Mouse (Mus musculus) liver, embryonic 18 days (tissue): Measurements from ENCODE around the gene Ap1m1. TPM values are rescaled to one million over a fixed set of nuclear protein-coding genes. Genes with fewer than 3 reads are reported as not detected.

ENCODE experiments used
- polyA plus RNA-seq: library from polyadenylated mRNA; depleted of rRNA; stranded (reverse); fragments of >200 nt; gene quantifications from 2 replicates; pipeline ENCODE4 v1.2.3, GENCODE M21; 2012; rRNA removed

Gene Ap1m1
- 33.5 and 36.0 TPM in 2 replicates for polyA plus RNA-seq

DNA sequence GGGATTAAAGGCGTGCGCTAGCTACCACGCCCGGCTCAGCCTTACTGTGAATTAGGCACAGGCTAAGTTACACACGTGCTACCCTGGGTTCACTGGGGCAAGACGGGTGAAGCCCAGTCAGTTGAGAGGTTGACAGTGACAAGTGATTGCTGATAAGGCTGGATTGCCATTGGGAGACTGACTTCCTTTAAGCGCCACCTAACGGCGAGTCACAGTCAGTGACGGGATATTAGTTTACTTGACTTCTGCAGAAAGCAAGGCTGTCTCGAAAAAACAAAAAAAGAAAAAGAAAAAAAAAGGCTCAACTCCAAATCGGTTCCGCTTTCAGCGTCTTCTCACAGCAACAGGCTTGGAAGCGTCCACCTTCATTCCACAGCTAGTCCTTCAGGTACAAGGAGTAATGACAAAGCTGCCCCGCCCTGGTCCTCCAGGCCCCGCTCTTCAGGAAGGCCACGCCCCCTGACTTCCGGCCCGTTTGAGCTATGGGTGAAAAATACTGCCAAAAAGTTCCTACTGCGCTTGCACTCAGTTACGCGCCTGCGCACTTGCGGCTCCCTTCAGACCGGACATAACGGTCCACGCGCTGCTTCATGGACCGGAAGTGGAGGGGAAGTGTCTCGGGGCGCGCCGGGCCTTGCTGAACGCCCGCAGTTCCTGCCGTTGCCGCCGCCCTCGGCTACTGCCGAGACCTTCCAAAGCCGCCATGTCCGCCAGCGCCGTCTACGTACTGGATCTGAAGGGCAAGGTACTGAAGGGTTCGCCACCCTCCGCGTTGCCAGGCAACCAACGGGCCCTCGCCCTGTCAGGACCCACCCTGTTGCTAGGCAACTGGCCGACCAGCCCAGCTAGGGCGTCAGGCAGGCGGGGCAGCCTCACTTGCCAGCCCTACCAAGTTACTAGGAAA lies at the start of gene Ap1m1:
Gene Ap1m1, plus strand, starts transcription at position 520 of the 904 bp plus-strand sequence.

DNA sequence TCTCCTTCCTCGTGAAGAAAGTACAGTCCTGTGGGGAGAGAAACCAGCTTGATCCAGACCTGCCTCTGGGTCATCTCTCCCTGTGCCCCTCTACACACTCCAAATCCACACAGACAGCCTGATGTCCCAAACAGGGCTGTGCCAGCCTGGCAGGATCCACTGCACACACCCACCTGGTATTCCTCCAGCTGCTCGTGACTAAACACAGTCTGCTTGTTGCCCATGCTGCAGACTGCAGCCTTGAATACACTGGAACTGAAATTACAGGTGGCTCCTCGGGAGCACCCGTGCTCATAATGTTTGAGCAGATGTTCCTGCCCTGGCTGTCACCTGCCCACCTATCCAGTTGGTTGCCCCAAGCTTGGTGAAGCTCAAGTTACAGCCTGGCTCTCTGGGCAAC lies 27.1 kb upstream of the Ap1m1 start, which contains the start of gene Cib3:
Gene Cib3, minus strand, starts transcription at position 87 of the 400 bp plus-strand sequence.

DNA sequence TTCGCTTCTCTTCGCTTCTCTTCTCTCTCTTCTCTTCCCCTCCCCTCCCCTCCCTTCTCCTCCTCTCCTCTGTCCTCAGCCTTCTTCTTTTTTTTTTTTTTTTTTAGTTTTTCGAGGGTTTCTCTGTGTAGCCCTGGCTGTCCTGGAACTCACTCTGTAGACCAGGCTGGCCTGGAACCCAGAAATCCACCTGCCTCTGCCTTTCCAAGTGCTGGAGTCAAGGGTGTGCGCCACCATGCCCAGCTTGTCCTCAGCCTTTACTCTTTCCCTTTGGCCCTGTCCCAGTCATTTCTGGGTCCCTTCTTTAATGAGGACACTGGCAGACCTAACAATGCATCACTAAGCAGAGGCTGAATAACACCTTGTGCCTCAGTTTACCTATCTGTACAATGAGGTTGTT lies 26.3 kb upstream of the Ap1m1 start, which contains the start of gene Gm11034:
Gene Gm11034, minus strand, starts transcription at position 101 of the 400 bp plus-strand sequence.

DNA sequence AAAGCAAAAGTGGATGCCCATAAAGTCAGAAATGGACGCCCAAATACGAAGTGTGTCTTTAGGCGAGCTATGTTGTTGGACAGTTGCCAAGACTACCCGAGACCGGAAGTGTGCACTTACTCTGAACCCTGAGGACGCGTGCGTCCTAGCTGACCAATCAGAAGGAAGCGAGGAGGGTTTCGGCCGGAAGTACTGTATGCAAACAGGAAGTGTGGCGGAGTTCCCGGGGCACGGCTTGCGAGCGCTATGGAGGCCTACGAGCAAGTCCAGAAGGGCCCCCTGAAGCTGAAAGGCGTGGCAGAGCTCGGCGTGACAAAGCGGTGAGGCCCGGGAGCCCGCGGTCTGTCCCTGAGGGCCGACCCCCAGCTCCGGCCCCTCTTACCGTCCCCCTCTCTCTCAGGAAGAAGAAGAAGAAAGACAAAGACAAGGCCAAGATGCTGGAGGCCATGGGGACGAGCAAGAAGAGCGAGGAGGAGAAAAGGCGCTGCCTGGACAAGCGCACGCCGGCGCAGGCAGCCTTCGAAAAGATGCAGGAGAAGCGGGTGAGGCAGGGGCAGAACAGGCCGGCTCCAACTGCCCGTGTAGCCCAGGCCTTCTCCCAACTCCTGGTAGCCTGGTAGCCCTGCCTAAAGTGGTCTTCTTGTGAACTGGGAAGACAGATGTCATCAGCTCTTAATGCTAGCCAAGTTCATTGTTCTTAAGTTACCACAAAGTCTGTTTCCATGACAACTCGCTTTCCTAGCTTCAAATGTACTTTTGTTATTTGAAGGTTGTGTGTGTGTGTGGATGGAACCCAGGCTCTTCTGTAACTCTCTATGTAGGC lies 20.1 kb upstream of the Ap1m1 start, which contains the start of gene Fam32a:
Gene Fam32a, plus strand, starts transcription at position 190 of the 823 bp plus-strand sequence.

DNA sequence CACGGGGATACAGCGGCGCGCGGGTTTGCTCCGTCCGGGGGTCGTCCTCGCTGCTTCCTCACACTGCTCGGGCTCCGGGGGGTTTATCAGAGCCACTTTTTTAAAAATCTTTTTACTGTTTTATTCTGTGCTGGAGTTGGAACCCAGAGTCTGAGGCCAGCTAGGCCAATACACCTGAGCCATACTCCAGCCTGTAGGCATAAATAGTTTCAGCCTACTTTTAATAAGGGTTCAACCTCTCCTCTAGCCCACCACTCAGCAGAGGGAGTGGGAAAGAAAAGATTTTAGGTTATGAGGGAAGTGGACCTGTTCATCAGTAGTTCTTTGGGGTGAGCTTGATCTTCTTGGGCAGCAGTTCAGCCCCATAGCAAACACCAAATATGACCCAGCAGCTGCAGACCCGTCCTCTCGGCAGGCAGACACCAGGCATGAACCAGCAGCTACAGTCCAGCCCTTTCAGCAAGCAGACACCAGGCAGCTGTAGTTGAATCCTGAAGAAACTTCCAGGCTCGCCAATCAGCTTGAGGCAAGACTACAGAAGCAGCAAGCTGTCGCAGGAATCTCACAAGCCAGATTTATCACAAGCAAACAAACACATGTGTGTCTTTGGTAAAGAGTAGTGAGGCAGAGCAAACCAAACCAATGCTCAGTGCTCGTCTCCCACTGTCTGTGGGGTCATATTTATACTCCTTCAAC lies 65.5 kb downstream of the Ap1m1 start, which contains the start of gene Gm10282:
Gene Gm10282, minus strand, starts transcription at position 51 of the 696 bp plus-strand sequence.

Other genes with a start within 250 kb of the Ap1m1 start
- 5.9 and 6.0 TPM in 2 replicates for gene Cyp4f18, start 230.4 kb upstream of the Ap1m1 start, polyA plus RNA-seq
- not detected in 2 replicates for gene Olfr372, start 198.8 kb upstream of the Ap1m1 start, polyA plus RNA-seq
- gene Olfr373, start 156.8 kb upstream of the Ap1m1 start, polyA plus RNA-seq = not detected in 2 replicates
- gene Olfr374, start 133.0 kb upstream of the Ap1m1 start, polyA plus RNA-seq = 0.01 TPM in 1 of 2 replicates, not detected in the other
- 60.7 and 68.7 TPM in 2 replicates for gene Tpm4, start 105.0 kb upstream of the Ap1m1 start, polyA plus RNA-seq
- gene Rab8a, start 78.8 kb upstream of the Ap1m1 start, polyA plus RNA-seq = 66.6 and 67.5 TPM in 2 replicates
- gene Hsh2d, start 50.4 kb upstream of the Ap1m1 start, polyA plus RNA-seq = 0.89 and 1.6 TPM in 2 replicates
- 0.03 TPM in 1 of 2 replicates, not detected in the other for gene Cib3, start 27.2 kb upstream of the Ap1m1 start, polyA plus RNA-seq
- gene Gm11034, start 26.4 kb upstream of the Ap1m1 start, polyA plus RNA-seq = not detected in 2 replicates
- gene Fam32a, start 20.3 kb upstream of the Ap1m1 start, polyA plus RNA-seq = 28.3 and 28.8 TPM in 2 replicates
- 5.7 and 6.6 TPM in 2 replicates for gene Gm10282, start 65.2 kb downstream of the Ap1m1 start, polyA plus RNA-seq
- 4.9 and 5.6 TPM in 2 replicates for gene Klf2, start 79.0 kb downstream of the Ap1m1 start, polyA plus RNA-seq
- gene Eps15l1, start 181.4 kb downstream of the Ap1m1 start, polyA plus RNA-seq = 16.9 and 20.9 TPM in 2 replicates
- gene Calr3, start 203.9 kb downstream of the Ap1m1 start, polyA plus RNA-seq = 0.22 and 0.32 TPM in 2 replicates
- 2.4 and 2.5 TPM in 2 replicates for gene 1700030K09Rik, start 203.9 kb downstream of the Ap1m1 start, polyA plus RNA-seq
- gene Cherp, start 235.2 kb downstream of the Ap1m1 start, polyA plus RNA-seq = 13.3 and 15.6 TPM in 2 replicates